In genomic region chr10:126492211-126492610, GRCm38 (mm10) we compare ENCODE assay signal across 12 mouse cellular contexts.
"Had no signal": no experiment of that assay in that cellular context is flagged by ENCODE, and none has a peak within 500 bp of the region (broad histone marks: within the 10 kb centered on the region; RNA-seq: fewer than 3 reads in every experiment).

No protein-coding gene starts in this region.

- DNase-seq: kidney, adult 11 months; kidney, adult 8-10 months; kidney, postnatal 14 days; kidney, postnatal 4 days; left cerebral cortex, postnatal 4 days; lung, adult 2 months; lung, postnatal 14 days; lung, postnatal 4 days; midbrain, embryonic 14.5 days; thymus, adult 18-20 months; thymus, postnatal 36 days had no signal

- ATAC-seq: liver, embryonic 12.5 days had no signal
